Mouse (Mus musculus): ENCODE results near the gene Pdcd6ip. TPM values are rescaled to one million over a fixed set of nuclear protein-coding genes. Genes with fewer than 3 reads are reported as not detected.

The Pdcd6ip gene
- 55.6 and 56.0 TPM in 2 replicates for polyA plus RNA-seq (2014; fragmentation: Nextera tagmentation; extraction: Ambion mirVana)

DNA sequence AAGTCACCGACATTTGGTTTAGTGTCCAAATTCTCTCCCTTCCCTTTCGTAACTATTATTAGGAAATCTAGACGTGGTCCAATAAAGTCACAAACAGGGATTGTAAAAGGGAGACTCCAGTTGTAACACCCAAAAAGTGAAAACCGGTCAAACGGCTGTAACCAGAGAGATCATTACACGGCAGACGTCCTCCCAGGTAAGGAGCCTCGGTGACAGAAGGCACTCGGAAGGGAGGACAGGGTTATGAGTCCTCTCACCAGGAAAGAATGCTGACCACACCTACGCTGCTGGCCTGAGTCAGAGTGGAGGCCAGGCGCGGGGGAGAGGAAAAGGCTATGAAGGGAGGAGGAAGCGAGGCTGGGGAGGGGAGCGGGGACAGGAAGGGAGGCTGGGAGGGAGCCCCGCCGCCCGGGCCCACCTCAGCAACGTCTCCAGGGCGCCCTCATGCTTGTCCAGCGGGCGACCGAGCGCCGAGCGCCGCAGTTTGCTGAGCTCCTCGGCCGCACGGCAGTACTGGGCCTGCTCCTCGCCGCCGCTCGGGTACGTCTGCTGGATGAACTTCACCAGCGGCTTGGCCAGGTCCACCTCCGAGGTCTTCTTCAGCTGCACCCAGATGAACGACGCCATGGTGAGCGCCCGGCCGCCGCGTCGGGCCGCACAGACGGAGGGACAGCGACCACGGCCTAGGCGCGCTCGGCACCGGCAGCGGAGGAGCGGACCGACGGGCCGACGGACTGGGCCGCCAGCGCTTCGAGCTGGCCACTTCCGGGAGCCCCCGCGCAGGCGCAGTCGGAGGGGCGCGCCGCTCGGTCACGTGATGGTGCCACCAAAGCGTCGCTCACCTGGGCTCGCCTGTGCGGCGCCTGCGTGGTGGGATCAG lies at the start of gene Pdcd6ip:
Gene Pdcd6ip, minus strand, starts transcription at position 779 of the 880 bp plus-strand sequence.
- DNase-seq (ENCODE audit: low spot score) (peak; percentile 93), ATAC-seq (ENCODE audit: insufficient read depth, low FRiP score, low TSS enrichment) (peak; percentile 91)
- peak within 1 kb of the TSS; percentile 97 for H3K4me3 ChIP-seq (ENCODE audit: low read depth, low read length)
- H3K9me3 ChIP-seq (ENCODE audit: control insufficient read depth, low read length), result no peaks in the 10 kb centered on the region
- 1% methylated on average over 76 of the region's 77 CpGs for WGBS
- peak within 1 kb of the TSS; percentile 81 for H3K4me2 ChIP-seq (ENCODE audit: low read depth)
- H3K27me3 ChIP-seq (ENCODE audit: control insufficient read depth, insufficient read depth, low read length), result no peaks in the 10 kb centered on the region
- H3K9ac ChIP-seq (ENCODE audit: low read length), result peak within 1 kb of the TSS; percentile 95
- H3K4me1 ChIP-seq (ENCODE audit: control insufficient read depth, insufficient read depth, low read length), result peaks cover 8% of the 10 kb centered on the region
- H3K36me3 ChIP-seq (ENCODE audit: control insufficient read depth, insufficient read depth, low read length), result no peaks in the 10 kb centered on the region
- peak within 1 kb of the TSS; percentile 72 for H3K27ac ChIP-seq (ENCODE audit: low read depth, low read length)

DNA sequence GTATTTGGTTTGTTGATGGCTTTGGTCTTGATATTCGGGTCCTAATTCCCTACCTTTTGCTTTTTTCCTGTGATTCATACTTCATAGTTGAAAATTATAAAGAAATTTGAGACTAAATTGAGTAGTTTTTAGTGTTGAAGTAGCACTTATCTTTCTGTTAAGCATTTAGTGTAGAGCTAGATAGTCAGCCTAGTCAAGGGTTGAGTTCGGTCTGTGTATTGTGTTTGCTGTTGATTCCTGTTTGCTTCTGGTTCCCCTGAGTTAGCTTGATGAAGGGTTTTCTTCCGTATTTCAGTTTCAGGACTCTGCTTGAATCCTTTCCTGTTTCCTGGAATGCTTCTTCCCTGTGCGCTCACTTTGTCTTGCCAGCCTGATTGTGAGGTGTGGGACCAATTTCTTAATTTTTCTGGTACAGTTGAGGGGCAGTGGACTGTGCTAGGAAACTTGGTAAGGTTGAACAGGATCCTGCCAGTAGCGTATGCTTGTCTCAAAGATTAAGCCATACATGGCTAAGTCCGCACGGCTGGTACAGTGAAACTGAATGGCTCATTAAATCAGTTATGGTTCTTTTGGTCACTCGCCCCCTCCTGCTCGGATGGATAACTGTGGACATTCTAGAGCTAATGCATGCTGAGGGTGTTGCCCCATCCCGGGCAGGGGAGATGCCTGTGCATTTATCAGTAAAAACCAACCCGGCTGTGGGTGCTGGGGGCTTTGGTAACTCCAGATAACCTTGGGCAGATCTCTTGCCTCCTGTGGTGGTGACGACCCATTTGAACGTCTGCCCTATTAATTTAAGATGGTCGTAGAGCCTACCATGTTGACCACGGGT lies 48.0 kb upstream of the Pdcd6ip start:
- Histone ChIP-seq H3K4me1 (ENCODE audit: control insufficient read depth, insufficient read depth, low read length) (no peaks in the 10 kb centered on the region), H3K4me2 (ENCODE audit: low read depth) (no peak overlapping the region), H3K36me3 (ENCODE audit: control insufficient read depth, insufficient read depth, low read length) (no peaks in the 10 kb centered on the region), H3K4me3 (ENCODE audit: low read depth, low read length) (no peak overlapping the region), H3K27me3 (ENCODE audit: control insufficient read depth, insufficient read depth, low read length) (no peaks in the 10 kb centered on the region), H3K9ac (ENCODE audit: low read length) (no peak overlapping the region), H3K27ac (ENCODE audit: low read depth, low read length) (no peak overlapping the region), H3K9me3 (ENCODE audit: control insufficient read depth, low read length) (no peaks in the 10 kb centered on the region; the same call in 1 of the 2 replicates)
- DNase-seq (ENCODE audit: low spot score) (no peak), ATAC-seq (ENCODE audit: insufficient read depth, low FRiP score, low TSS enrichment) (no peak)
- WGBS, result 89% methylated on average over 15 of the region's 15 CpGs

- Histone ChIP-seq H3K27ac (ENCODE audit: low read depth, low read length) (no peak overlapping the region), H3K4me2 (ENCODE audit: low read depth) (no peak overlapping the region), H3K4me3 (ENCODE audit: low read depth, low read length) (no peak overlapping the region), H3K9me3 (ENCODE audit: control insufficient read depth, low read length) (no peaks in the 10 kb centered on the region), H3K9ac (ENCODE audit: low read length) (no peak overlapping the region), H3K27me3 (ENCODE audit: control insufficient read depth, insufficient read depth, low read length) (no peaks in the 10 kb centered on the region), H3K4me1 (ENCODE audit: control insufficient read depth, insufficient read depth, low read length) (no peaks in the 10 kb centered on the region), H3K36me3 (ENCODE audit: control insufficient read depth, insufficient read depth, low read length) (no peaks in the 10 kb centered on the region)
- ATAC-seq (ENCODE audit: insufficient read depth, low FRiP score, low TSS enrichment), result no peak
- WGBS, result 94% methylated on average over 7 of the region's 7 CpGs
- no peak for DNase-seq (ENCODE audit: low spot score)
Observed at GRCm38 (mm10) chr9:113749356-113749755, 41.3 kb upstream of the Pdcd6ip start.

GRCm38 (mm10) chr9:113743291-113743690 lies 35.2 kb upstream of the Pdcd6ip start:
- no peak for ATAC-seq (ENCODE audit: insufficient read depth, low FRiP score, low TSS enrichment)
- Histone ChIP-seq H3K27me3 (ENCODE audit: control insufficient read depth, insufficient read depth, low read length) (no peaks in the 10 kb centered on the region), H3K4me3 (ENCODE audit: low read depth, low read length) (no peak overlapping the region), H3K9ac (ENCODE audit: low read length) (no peak overlapping the region), H3K36me3 (ENCODE audit: control insufficient read depth, insufficient read depth, low read length) (no peaks in the 10 kb centered on the region), H3K27ac (ENCODE audit: low read depth, low read length) (no peak overlapping the region), H3K9me3 (ENCODE audit: control insufficient read depth, low read length) (no peaks in the 10 kb centered on the region), H3K4me1 (ENCODE audit: control insufficient read depth, insufficient read depth, low read length) (0 out of 2 replicates have a peak, but pooled peaks cover 4% of the 10 kb centered on the region), H3K4me2 (ENCODE audit: low read depth) (no peak overlapping the region)
- DNase-seq (ENCODE audit: low spot score), result no peak
- 67% methylated on average over 3 of the region's 3 CpGs for WGBS

DNA sequence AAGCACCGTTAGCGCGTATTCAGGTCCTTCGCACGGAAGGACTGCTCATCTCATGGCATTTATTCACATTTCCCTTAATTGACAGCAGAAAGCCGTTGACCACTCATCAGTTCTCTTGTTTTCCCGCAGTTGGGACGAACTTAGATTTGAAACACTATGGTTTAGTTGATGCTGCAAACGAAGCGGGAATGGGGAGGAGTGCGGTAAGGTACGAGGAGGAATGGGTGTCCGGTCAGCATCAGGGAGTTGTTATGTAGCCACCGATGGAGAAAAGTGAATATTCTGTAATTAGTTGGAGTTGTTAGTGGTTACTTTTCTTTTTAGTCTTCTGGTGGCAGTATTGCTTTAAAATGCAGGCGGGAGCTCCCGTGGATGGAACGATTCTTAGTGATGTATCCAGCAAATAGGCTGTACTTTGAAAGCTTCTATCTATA lies 34.3 kb upstream of the Pdcd6ip start:
- H3K36me3 ChIP-seq (ENCODE audit: control insufficient read depth, insufficient read depth, low read length), result no peaks in the 10 kb centered on the region
- no peak overlapping the region for H3K27ac ChIP-seq (ENCODE audit: low read depth, low read length)
- 7% methylated on average over 17 of the region's 17 CpGs for WGBS
- H3K9me3 ChIP-seq (ENCODE audit: control insufficient read depth, low read length), result no peaks in the 10 kb centered on the region
- DNase-seq (ENCODE audit: low spot score), result peak; percentile 21
- peak overlapping the region; percentile 95 for H3K4me2 ChIP-seq (ENCODE audit: low read depth)
- peak overlapping the region; percentile 89 for H3K9ac ChIP-seq (ENCODE audit: low read length)
- peak overlapping the region; percentile 95 for H3K4me3 ChIP-seq (ENCODE audit: low read depth, low read length)
- 0 out of 2 replicates have a peak, but pooled peaks cover 4% of the 10 kb centered on the region for H3K4me1 ChIP-seq (ENCODE audit: control insufficient read depth, insufficient read depth, low read length)
- no peak for ATAC-seq (ENCODE audit: insufficient read depth, low FRiP score, low TSS enrichment)
- no peaks in the 10 kb centered on the region for H3K27me3 ChIP-seq (ENCODE audit: control insufficient read depth, insufficient read depth, low read length)

- no peaks in the 10 kb centered on the region for H3K36me3 ChIP-seq (ENCODE audit: control insufficient read depth, insufficient read depth, low read length)
- DNase-seq (ENCODE audit: low spot score) (no peak), ATAC-seq (ENCODE audit: insufficient read depth, low FRiP score, low TSS enrichment) (peak; percentile 82)
- H3K27ac ChIP-seq (ENCODE audit: low read depth, low read length), result peak overlapping the region; percentile 62
- peak overlapping the region; percentile 95 for H3K4me3 ChIP-seq (ENCODE audit: low read depth, low read length)
- H3K4me2 ChIP-seq (ENCODE audit: low read depth), result peak overlapping the region; percentile 95
- 0 out of 2 replicates have a peak, but pooled peaks cover 4% of the 10 kb centered on the region for H3K4me1 ChIP-seq (ENCODE audit: control insufficient read depth, insufficient read depth, low read length)
- under 1% methylated on average over 62 of the region's 64 CpGs for WGBS
- H3K27me3 ChIP-seq (ENCODE audit: control insufficient read depth, insufficient read depth, low read length), result no peaks in the 10 kb centered on the region
- peak overlapping the region; percentile 89 for H3K9ac ChIP-seq (ENCODE audit: low read length)
- no peaks in the 10 kb centered on the region for H3K9me3 ChIP-seq (ENCODE audit: control insufficient read depth, low read length)
Observed at GRCm38 (mm10) chr9:113741637-113742137, 33.6 kb upstream of the Pdcd6ip start.

GRCm38 (mm10) chr9:113741108-113741636 lies 33.1 kb upstream of the Pdcd6ip start, which contains the start of gene Clasp2:
Clasp2 (plus strand) TSS chr9:113741473.
- no peaks in the 10 kb centered on the region for H3K36me3 ChIP-seq (ENCODE audit: control insufficient read depth, insufficient read depth, low read length)

DNA sequence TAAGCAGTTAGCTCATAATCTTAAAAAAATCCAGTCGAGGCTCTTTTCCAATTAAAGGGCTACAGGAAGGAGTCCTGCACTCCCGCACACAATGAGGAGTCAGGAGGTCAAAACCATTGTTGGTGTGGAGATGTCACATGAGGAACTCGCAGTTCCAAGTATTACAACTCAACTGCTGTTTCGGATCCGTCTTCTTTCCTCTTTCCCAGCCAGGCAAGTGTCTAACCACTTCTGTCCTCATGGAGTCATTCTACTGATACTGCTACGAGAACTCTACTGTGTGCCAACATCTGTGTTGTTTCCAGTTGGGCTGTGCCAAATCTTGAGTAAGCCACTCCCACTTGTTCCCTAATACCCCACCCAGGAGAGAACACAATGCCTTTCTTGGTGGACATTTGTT lies 30.9 kb upstream of the Pdcd6ip start:
- ATAC-seq (ENCODE audit: insufficient read depth, low FRiP score, low TSS enrichment), result no peak
- 89% methylated on average over 6 of the region's 6 CpGs for WGBS
- Histone ChIP-seq H3K4me2 (ENCODE audit: low read depth) (no peak overlapping the region), H3K27ac (ENCODE audit: low read depth, low read length) (no peak overlapping the region), H3K9ac (ENCODE audit: low read length) (no peak overlapping the region), H3K36me3 (ENCODE audit: control insufficient read depth, insufficient read depth, low read length) (no peaks in the 10 kb centered on the region), H3K4me1 (ENCODE audit: control insufficient read depth, insufficient read depth, low read length) (0 out of 2 replicates have a peak, but pooled peaks cover 4% of the 10 kb centered on the region), H3K27me3 (ENCODE audit: control insufficient read depth, insufficient read depth, low read length) (no peaks in the 10 kb centered on the region), H3K4me3 (ENCODE audit: low read depth, low read length) (no peak overlapping the region), H3K9me3 (ENCODE audit: control insufficient read depth, low read length) (no peaks in the 10 kb centered on the region)
- no peak for DNase-seq (ENCODE audit: low spot score)

More at GRCm38 (mm10) chr9:113741108-113741636, 33.1 kb upstream of the Pdcd6ip start, which contains the start of gene Clasp2:
- ATAC-seq (ENCODE audit: insufficient read depth, low FRiP score, low TSS enrichment), result peak; percentile 98
- Histone ChIP-seq H3K4me1 (ENCODE audit: control insufficient read depth, insufficient read depth, low read length) (0 out of 2 replicates have a peak, but pooled peaks cover 4% of the 10 kb centered on the region), H3K27ac (ENCODE audit: low read depth, low read length) (peak within 1 kb of the TSS; percentile 62), H3K4me3 (ENCODE audit: low read depth, low read length) (peak within 1 kb of the TSS; percentile 95), H3K4me2 (ENCODE audit: low read depth) (peak within 1 kb of the TSS; percentile 95), H3K27me3 (ENCODE audit: control insufficient read depth, insufficient read depth, low read length) (no peaks in the 10 kb centered on the region), H3K9me3 (ENCODE audit: control insufficient read depth, low read length) (no peaks in the 10 kb centered on the region), H3K9ac (ENCODE audit: low read length) (peak within 1 kb of the TSS; percentile 89)
- DNase-seq (ENCODE audit: low spot score), result peak; percentile 91
- under 1% methylated on average over 42 of the region's 63 CpGs for WGBS
